Mouse (Mus musculus) cortical plate, adult 2 months (tissue): ENCODE results near the gene Tmprss9. TPM values are rescaled to one million over a fixed set of nuclear protein-coding genes. Genes with fewer than 3 reads are reported as not detected.

Experiments used
- H3K27ac ChIP-seq: fragments of 200-500 bp; 2 replicates; pipeline ENCODE4 v1.5.1; 2012; ENCODE audit warnings: low read length, control low read depth, inconsistent platforms; ENCODE audit not compliant: insufficient read depth
- H3K4me1 ChIP-seq: fragments of 200-500 bp; 2 replicates; pipeline ENCODE4 v1.6.1; 2011; ENCODE audit warnings: low read length; ENCODE audit not compliant: control insufficient read depth, insufficient read depth
- H3K4me3 ChIP-seq: fragments of 200-500 bp; 2 replicates; pipeline ENCODE4 v1.5.1; 2011; ENCODE audit warnings: mild to moderate bottlenecking, low read length, control low read depth; ENCODE audit not compliant: insufficient read depth
- CTCF ChIP-seq: fragments of 200-500 bp; IDR thresholded peaks from 2 replicates; pipeline ENCODE4 v1.5.1; 2011; ENCODE audit warnings: mild to moderate bottlenecking, control low read depth, low read length; ENCODE audit not compliant: insufficient read depth; ENCODE audit errors: extremely low read depth
- POLR2A ChIP-seq: fragments of 200-500 bp; IDR thresholded peaks from 2 replicates; pipeline ENCODE4 v1.6.1; 2011; ENCODE audit warnings: mild to moderate bottlenecking, low read length, control low read depth; ENCODE audit not compliant: insufficient read depth; ENCODE audit errors: extremely low read depth
- polyA plus RNA-seq: library from polyadenylated mRNA; depleted of rRNA; stranded (reverse); fragments of >200 nt; gene quantifications from 2 replicates; pipeline ENCODE4 v1.2.3, GENCODE M21; 2012

Gene Tmprss9
- polyA plus RNA-seq, 1 experiment, result 0.40 TPM

DNA sequence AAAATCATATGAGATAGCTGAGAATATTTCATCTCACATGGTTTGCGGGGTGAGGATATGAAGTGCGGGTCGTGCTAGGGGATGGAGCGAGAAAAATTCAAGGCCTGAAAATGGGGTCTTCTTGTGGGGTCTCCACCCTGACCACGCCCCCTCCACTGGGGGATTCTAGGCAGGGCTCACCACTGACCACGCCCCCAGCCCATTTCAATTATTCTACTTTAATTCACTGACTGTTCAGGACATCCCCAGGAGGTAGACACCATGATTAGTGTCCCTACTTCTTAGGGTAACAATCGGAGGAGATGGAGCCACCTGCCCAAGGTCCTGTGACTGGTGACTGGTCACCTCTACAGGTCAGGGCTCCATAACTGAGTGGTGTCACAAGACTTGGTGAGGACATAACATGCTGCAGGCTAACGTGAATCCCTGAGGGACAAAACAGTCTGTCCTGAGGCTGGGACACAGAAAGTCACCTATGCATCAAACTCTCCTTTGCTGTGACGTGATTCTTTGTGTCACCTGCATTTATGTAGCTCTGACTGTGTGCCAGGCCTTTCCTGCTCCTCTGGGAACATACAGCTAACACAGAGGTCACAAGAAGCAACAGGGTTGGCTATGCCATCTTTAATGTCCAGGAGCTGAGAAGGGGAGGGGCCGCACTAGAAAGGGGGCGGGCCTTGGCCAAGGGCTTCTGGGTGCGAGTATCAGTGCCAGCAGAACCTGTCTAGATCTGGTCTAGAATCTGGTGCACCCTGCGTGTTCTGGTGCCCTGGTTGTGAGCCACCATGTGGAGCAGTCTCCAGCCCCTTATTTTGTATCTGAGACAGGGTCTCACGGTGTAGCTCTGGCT lies 62.7 kb downstream of the Tmprss9 start:
- Histone ChIP-seq H3K27ac (no peak overlapping the region), H3K4me3 (no peak overlapping the region), H3K4me1 (peaks cover 5% of the 10 kb centered on the region; the same call in 1 of the 2 replicates)
- TF ChIP-seq POLR2A (no peak), CTCF (no peak)

DNA sequence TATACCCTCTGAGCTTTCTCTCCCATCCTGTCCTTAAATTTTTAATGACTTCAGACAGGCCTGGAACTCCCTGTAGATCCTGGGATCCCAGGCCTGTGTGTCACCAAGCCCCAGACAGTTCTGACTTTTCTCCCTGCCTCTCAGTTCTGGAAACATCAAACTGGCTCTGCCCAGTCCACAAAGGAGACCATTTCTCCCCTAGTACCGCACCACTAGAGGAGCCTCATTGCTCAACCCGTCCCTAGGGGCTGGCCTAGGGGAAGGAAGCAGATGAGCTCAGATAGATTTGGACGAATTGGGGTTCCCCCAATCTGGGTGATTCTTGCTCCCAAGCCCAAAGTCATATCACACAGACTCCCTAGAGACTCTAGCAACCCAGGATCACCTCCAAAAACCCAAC lies 63.6 kb downstream of the Tmprss9 start:
- no peak for TF ChIP-seq CTCF
- Histone ChIP-seq H3K4me1 (peaks cover 9% of the 10 kb centered on the region), H3K4me3 (no peak overlapping the region), H3K27ac (no peak overlapping the region)

DNA sequence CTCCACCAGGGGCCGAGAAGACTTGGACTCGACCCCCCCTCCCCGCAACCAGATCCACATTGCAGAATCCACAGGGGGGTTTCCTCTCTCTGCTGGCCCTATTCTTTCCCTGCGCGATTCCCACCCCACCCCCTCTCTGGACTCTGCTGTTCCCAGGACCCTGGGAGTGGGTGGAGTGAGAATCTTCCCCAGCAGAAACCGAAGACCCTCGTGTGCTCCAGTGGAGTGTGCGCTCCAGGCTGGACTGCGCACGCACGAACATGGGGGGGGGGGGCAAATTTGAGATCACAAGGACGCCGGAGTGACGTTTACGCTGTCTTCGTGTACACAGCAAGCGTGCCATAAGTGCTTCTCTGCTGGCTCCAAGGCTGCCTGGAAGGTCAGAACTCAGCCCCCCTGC lies 64.0 kb downstream of the Tmprss9 start:
- Histone ChIP-seq H3K4me3 (no peak overlapping the region), H3K27ac (no peak overlapping the region), H3K4me1 (peaks cover 11% of the 10 kb centered on the region)
- no peak for TF ChIP-seq CTCF
- TF ChIP-seq POLR2A, result no peak

DNA sequence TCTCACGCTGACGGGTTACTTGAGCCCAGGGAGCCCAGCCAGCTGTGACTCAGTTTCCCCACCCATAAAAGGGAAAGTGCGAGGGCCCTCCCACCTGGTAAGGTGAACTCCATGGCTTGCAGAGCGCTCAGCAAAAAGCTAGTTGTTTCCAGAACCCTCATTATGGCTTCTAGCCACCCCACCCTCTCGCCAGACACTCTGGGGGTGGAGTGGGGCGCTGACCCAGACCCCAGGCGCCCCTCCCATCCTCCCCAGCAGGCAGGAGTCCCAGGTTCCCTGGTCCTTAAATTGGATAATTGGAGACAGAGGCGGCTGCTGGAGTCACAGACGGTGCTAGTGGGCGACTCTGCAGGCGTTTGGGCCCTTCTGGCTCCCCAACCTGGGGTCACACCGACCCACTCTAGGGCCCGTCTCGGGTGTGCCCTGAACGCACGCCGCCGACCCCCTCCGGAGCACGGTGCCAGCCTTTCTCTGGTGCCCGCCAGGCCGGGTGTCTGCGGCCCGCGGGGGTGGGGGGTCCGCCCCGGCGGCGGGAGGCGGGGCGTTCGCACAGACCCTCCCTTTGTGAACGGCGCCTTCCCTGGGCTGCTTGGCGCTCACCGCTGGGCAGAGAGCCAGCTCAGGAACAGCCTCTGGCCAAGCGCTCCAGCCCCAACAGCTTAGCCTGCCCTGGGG lies 64.6 kb downstream of the Tmprss9 start:
- no peak for TF ChIP-seq POLR2A
- TF ChIP-seq CTCF, result no peak
- Histone ChIP-seq H3K27ac (no peak overlapping the region), H3K4me3 (no peak overlapping the region), H3K4me1 (peaks cover 11% of the 10 kb centered on the region)

DNA sequence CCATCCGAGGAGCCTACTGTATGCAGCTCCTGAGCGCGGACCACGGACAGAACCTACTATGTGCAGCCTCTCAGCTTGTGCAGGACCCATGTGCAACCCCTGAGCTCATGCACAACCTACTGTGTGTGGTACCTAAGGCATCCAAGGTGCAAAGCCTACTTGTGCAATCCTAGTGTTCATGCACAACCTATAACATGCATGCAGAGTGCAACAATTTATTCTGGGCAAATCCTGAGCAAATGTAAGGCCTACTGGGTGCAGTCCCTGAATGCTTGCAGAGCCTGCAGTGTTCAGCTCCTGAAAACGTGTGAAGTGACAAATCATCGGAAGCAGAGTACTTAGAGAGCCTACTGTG lies 65.1 kb downstream of the Tmprss9 start:
- no peak overlapping the region for H3K4me3 ChIP-seq
- H3K4me1 ChIP-seq, result peaks cover 11% of the 10 kb centered on the region
- no peak overlapping the region for H3K27ac ChIP-seq
- TF ChIP-seq POLR2A (no peak), CTCF (no peak)

DNA sequence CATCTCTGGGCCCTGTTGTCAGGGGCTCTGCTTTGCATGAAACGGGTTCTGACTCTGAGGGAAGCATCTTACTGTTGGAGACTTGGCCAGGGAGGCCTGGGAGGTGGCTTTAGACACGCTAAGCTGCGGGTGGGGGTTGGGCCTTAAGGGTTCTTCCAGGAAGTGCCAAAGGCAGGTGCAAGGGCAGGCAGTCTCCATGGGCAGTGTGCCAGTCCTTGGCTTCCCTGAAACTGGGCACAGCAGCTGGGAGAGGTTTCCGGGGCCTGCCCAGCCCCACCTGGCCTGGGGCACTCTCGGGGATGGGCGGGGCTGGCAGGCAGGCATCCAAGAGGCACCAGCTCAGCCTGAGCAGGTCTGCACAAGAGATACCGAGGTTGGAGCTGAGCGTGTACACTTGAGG lies 66.0 kb downstream of the Tmprss9 start:
- Histone ChIP-seq H3K27ac (no peak overlapping the region), H3K4me1 (peaks cover 11% of the 10 kb centered on the region), H3K4me3 (no peak overlapping the region)
- TF ChIP-seq CTCF (no peak), POLR2A (no peak)

DNA sequence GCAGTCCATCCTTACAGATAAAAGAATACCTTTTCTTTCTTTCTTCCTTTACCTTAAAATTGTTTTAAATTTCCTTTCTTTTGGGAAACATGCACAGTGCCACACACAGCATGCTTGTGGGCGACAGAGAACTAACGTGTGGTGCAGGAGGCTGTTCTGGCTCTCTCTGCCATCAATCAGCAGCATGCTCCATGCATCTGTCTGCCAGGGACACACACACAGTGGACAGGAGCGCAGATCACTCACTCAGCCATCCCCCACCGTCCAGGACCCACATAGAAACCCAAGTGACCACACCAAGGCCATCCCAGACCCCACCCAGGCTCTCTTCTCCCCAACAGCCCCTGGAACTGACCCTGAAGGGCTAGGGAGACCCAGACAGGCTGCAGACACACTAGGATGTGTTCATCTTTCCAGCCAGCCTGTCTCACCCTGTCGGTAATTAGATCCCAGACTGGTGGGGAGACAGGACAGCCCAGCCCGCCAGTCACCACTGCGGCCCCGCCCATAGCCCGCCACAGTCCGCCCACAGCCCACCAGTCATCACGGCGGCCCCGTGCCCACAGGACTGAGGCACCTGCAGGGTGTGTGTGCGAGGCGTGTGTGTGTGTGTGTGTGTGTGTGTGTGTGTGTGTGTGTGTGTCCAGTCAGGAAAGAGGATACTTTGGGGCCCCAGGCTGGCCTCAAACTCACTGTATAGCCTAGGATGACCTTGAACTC lies 67.3 kb downstream of the Tmprss9 start:
- TF ChIP-seq CTCF, result no peak
- TF ChIP-seq POLR2A, result no peak
- peak overlapping the region; percentile 29; the same call in 1 of the 2 replicates for H3K4me3 ChIP-seq
- H3K4me1 ChIP-seq, result peaks cover 7% of the 10 kb centered on the region
- H3K27ac ChIP-seq, result no peak overlapping the region

DNA sequence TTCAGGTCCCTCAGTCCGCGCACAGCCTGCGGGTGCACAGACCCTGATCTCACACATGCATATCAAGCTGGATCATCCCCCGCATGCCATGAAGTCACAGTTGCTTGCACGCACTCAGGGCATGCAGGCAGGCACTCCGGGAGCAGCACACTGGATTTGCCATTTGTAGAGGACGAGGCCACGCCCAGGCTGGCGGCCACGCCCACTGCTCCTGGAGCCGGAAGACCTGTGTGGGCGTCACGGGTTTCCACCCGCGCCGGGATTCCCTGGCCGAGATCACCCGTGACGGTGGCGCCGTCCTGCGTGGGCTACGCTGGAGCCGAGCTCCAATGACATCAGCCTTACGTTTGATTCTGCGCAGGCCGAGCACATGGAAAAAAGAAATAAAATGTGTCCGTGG lies 68.0 kb downstream of the Tmprss9 start:
- TF ChIP-seq POLR2A (no peak), CTCF (no peak)
- Histone ChIP-seq H3K4me3 (peak overlapping the region; percentile 29), H3K27ac (no peak overlapping the region), H3K4me1 (peaks cover 7% of the 10 kb centered on the region)

DNA sequence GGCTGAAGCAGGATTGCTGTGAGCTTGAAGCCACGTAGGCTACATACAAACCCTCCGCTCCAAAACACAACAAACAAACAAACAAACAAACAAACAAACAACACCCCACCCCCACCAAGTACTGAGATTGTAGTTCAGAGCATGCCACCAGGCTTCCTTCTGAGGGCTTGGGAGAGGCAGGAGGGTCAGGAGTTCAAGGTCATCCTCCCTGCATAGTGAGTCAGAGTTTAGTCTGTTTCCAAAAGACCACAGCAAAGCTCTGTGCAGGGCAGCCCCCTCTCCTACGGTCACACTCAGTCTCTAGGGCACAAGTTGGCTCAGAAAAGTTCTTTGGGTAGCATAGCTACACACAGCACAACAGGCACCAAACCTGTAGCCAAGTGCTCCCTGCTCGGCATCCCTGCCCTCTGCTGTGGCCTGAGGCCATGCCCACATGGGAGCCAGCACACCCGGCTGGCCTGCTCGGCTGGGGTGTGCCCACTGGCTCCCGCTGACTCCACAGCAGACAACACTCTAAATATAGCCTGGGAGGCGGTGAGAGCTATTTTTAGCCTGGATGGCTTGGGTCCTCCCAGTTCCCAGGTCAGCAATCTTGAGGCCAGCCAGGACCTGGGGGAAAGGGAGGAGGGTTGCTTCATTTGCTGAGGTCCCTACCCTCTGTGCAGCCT lies 68.8 kb downstream of the Tmprss9 start:
- TF ChIP-seq POLR2A, result no peak
- no peak for TF ChIP-seq CTCF
- 0 out of 2 replicates have a peak overlapping the region, but pooled peaks have one; percentile 29 for H3K4me3 ChIP-seq
- H3K27ac ChIP-seq, result no peak overlapping the region
- peaks cover 7% of the 10 kb centered on the region for H3K4me1 ChIP-seq

DNA sequence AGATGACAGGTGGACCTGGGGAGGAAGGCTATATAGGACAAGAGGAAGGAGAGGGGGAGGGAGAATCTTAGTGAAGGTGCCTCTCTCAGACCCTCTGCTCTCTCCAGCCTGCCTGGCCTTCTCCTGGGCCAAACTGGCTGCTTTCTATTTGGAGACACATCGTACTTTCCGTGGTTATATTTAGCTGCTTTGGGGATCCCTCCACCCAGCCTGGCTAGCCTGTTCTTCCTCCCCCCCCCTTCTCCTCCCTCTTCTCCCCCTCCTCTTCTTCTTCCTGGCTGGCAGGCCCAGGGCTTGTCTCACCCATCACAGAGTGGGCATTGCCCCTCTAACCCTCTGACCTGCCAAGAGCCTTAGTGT lies 69.3 kb downstream of the Tmprss9 start:
- TF ChIP-seq CTCF (no peak), POLR2A (no peak)
- Histone ChIP-seq H3K27ac (no peak overlapping the region), H3K4me1 (peaks cover 7% of the 10 kb centered on the region), H3K4me3 (no peak overlapping the region)
